Mouse (Mus musculus) hindbrain, embryonic 10.5 days (tissue): Measurements from ENCODE around the gene Nans. TPM values are rescaled to one million over a fixed set of nuclear protein-coding genes. Genes with fewer than 3 reads are reported as not detected.

Experiments used
- DNase-seq: peaks from one replicate; pipeline ENCODE4 v3.0.0-alpha.2; 2017; ENCODE audit warnings: low spot score
- H3K27ac ChIP-seq: fragments of 300-500 bp; sonication (generic); 2 replicates; pipeline ENCODE4 v1.5.1; 2016; ENCODE audit warnings: mild to moderate bottlenecking, moderate library complexity
- H3K27me3 ChIP-seq: fragments of 300-500 bp; sonication (generic); 2 replicates; pipeline ENCODE4 v1.6.1; 2016; ENCODE audit warnings: mild to moderate bottlenecking; ENCODE audit not compliant: poor library complexity, insufficient read depth, severe bottlenecking
- H3K36me3 ChIP-seq: fragments of 300-500 bp; sonication (generic); 2 replicates; pipeline ENCODE4 v1.6.1; 2016; ENCODE audit warnings: mild to moderate bottlenecking, moderate library complexity
- H3K4me1 ChIP-seq: fragments of 300-500 bp; sonication (generic); replicated peaks from 2 replicates; pipeline ENCODE4 v1.6.1; 2016; ENCODE audit warnings: mild to moderate bottlenecking
- H3K4me3 ChIP-seq: fragments of 300-500 bp; sonication (generic); 2 replicates; pipeline ENCODE4 v1.5.1; 2016; ENCODE audit warnings: mild to moderate bottlenecking, moderate library complexity
- H3K9me3 ChIP-seq: fragments of 300-500 bp; sonication (generic); 2 replicates; pipeline ENCODE4 v1.6.1; 2016; ENCODE audit warnings: mild to moderate bottlenecking, moderate library complexity
- WGBS: fragments of 180-500 bp; shearing (Covaris S2); methylation state at CpG from one replicate; pipeline ENCODE4 v1.1.7; 2016; 5-methylcytosine and 5-hydroxymethylcytosine counted together
- polyA plus RNA-seq: library from polyadenylated mRNA; unstranded; fragments of >200 nt; fragmentation: Nextera tagmentation; extraction: Ambion mirVana; gene quantifications from 2 replicates; pipeline ENCODE4 v1.2.1, GENCODE M21; 2016

The Nans gene
- polyA plus RNA-seq, 1 experiment from 2014 or later, result 80.5 TPM

DNA sequence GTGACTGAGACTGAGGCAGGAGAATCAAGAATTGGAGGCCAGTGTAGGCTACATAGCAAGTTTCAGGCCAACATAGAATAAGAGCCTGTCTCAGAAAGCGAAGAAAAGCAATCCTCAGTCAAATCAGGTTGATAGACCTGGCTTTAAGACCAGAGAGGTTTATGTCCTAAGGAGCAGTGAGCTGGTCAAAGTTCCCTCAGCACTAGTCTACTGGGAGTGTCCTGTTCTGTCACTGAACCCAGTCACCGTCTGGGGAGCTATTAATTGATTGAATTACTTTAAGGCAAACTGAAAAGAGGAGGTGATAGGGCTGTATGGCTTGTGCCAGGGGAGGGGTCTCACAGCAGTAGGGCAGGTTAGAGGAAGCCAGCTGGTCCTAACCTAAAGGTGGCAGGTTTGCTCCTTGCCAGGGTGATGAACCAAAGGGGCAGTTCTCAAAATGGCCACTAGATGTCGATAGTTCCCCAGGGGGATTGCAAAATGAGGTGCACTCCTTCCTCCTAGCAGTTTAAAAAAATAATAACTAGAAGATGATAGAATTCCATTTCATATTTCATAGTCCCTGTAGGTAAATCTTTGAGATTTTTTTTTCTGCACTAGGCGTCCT, 8.3 kb downstream of the Nans start:
- peaks cover 77% of the 10 kb centered on the region for H3K36me3 ChIP-seq
- peak; percentile 62 for DNase-seq
- no peaks in the 10 kb centered on the region for H3K9me3 ChIP-seq
- H3K4me3 ChIP-seq, result no peak overlapping the region
- H3K27me3 ChIP-seq, result peaks cover 85% of the 10 kb centered on the region
- 45% methylated on average over 4 of the region's 4 CpGs for WGBS
- peaks cover 11% of the 10 kb centered on the region for H3K4me1 ChIP-seq
- no peak overlapping the region for H3K27ac ChIP-seq

- DNase-seq, result peak; percentile 60
- WGBS, result 35% methylated on average over 3 of the region's 3 CpGs
- Histone ChIP-seq H3K27ac (no peak overlapping the region), H3K36me3 (peaks cover 74% of the 10 kb centered on the region), H3K4me1 (peaks cover 20% of the 10 kb centered on the region), H3K4me3 (no peak overlapping the region), H3K9me3 (no peaks in the 10 kb centered on the region), H3K27me3 (peaks cover 82% of the 10 kb centered on the region)
Measured at GRCm38 (mm10) chr4:46498511-46498910, 9.5 kb downstream of the Nans start.

DNA sequence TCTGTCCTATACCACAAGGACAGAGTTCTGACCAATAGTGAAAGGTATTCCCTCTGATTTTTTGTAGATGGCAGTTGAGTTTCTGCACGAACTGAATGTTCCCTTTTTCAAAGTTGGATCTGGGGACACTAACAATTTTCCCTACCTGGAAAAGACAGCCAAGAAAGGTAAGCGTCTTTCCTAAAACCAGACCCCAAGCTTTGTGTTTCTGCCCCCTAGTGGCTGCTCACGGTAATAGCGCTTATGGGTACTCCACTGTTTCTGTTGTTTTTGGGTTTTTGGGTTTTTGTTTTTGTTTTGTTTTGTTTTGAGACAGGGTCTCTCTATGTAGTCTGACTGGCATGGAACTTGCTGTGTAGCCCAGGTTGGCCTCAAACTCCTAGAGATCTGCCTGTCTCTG, 9.9 kb downstream of the Nans start:
- peak; percentile 49 for DNase-seq
- 14% methylated on average over 4 of the region's 4 CpGs for WGBS
- peaks cover 82% of the 10 kb centered on the region for H3K27me3 ChIP-seq
- no peaks in the 10 kb centered on the region for H3K9me3 ChIP-seq
- H3K36me3 ChIP-seq, result peaks cover 74% of the 10 kb centered on the region
- H3K4me1 ChIP-seq, result peaks cover 21% of the 10 kb centered on the region
- no peak overlapping the region for H3K4me3 ChIP-seq
- no peak overlapping the region for H3K27ac ChIP-seq

GRCm38 (mm10) chr4:46502606-46503502, 13.8 kb downstream of the Nans start:
- no peaks in the 10 kb centered on the region for H3K9me3 ChIP-seq
- no peak for DNase-seq
- peaks cover 33% of the 10 kb centered on the region for H3K4me1 ChIP-seq
- peaks cover 79% of the 10 kb centered on the region for H3K27me3 ChIP-seq
- H3K4me3 ChIP-seq, result no peak overlapping the region
- H3K36me3 ChIP-seq, result peaks cover 51% of the 10 kb centered on the region
- 0 out of 2 replicates have a peak overlapping the region, but pooled peaks have one; percentile 42 for H3K27ac ChIP-seq
- WGBS, result 68% methylated on average over 16 of the region's 16 CpGs

- DNase-seq, result no peak
- WGBS, result 80% methylated on average over 3 of the region's 3 CpGs
- Histone ChIP-seq H3K9me3 (no peaks in the 10 kb centered on the region), H3K4me1 (peaks cover 25% of the 10 kb centered on the region), H3K27ac (no peak overlapping the region), H3K27me3 (peaks cover 79% of the 10 kb centered on the region), H3K4me3 (no peak overlapping the region), H3K36me3 (peaks cover 51% of the 10 kb centered on the region)
Measured at GRCm38 (mm10) chr4:46503881-46504280, 14.8 kb downstream of the Nans start.

DNA sequence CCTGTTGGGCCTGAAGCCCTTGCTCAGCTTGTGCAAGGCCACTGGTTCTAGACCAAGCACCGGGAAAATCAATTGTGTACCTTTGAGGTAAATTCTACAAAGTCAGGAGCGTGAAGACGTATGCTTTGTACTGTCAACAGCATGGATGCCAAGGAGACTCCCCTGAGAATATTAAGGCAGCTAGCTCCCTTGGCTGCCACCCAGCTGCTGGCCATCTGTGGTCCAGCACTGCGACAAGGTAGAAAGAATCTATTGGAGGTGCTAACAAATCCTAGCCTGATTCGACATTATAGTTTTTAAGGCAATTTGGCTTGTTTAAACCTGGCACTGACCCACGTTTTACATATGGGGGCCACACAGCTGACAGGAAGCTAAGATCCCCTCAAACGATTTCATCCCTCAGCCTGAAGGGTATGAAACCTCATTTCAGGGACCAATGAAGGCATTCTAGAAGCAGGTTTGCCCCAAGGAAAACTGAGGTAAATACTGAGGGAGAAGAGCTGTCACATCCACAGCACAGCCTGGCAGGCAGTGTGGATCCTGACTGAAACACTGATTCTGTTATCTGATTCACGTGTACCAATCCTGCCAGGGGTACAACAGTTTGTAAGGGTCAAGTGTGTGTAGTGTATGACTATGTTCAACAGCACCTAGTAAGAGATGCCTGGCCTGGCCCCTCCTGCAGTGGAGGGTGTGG, 16.5 kb downstream of the Nans start:
- H3K4me3 ChIP-seq, result no peak overlapping the region
- WGBS, result 75% methylated on average over 8 of the region's 8 CpGs
- DNase-seq, result no peak

GRCm38 (mm10) chr4:46506801-46507610, 18.0 kb downstream of the Nans start:
- Histone ChIP-seq H3K27ac (peak overlapping the region; percentile 77), H3K9me3 (no peaks in the 10 kb centered on the region), H3K4me1 (peaks cover 24% of the 10 kb centered on the region), H3K27me3 (peaks cover 50% of the 10 kb centered on the region), H3K36me3 (peaks cover 23% of the 10 kb centered on the region), H3K4me3 (peak overlapping the region; percentile 66)
- under 1% methylated on average over 94 of the region's 94 CpGs for WGBS
- DNase-seq, result peak; percentile 95

More for the DNA sequence above, 16.5 kb downstream of the Nans start:
- Histone ChIP-seq H3K9me3 (no peaks in the 10 kb centered on the region), H3K27me3 (peaks cover 65% of the 10 kb centered on the region), H3K27ac (no peak overlapping the region), H3K4me1 (peaks cover 24% of the 10 kb centered on the region), H3K36me3 (peaks cover 38% of the 10 kb centered on the region)

DNA sequence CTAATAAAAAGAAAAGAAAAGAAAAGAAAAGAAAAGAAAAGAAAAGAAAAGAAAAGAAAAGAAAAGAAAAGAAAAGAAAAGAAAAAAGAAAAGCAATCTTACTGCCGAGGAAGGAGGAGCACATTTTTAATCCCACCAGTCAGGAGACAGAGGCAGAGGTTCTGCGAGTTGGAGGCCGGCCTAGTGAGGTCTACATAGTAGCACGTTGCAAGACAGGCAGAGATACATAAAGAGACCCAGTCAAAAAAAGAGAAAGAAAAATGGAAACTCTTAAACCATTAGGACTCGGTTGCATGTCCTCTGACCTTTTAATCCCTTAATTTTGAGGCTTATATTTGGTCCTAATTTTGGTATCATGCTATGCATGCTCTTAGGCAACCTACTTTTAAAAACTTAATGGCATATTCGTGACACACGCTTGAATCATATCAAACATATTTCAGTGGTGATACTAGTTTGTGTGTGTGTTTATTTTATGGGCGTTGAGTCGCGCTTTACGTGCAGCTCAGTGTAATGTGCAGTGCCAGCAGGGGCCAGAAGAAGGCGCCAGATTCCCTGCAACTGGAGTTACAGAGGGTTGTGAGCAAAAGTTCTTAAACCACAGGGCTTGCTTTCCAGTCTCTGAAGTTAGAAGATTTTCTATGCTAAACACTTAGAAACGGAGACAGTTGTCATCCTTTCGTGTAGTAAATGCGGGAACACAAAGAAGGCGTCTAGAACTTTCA, 18.9 kb downstream of the Nans start:
- Histone ChIP-seq H3K36me3 (peaks cover 14% of the 10 kb centered on the region), H3K4me1 (peaks cover 18% of the 10 kb centered on the region), H3K4me3 (peak overlapping the region; percentile 66), H3K9me3 (no peaks in the 10 kb centered on the region), H3K27ac (no peak overlapping the region), H3K27me3 (peaks cover 41% of the 10 kb centered on the region)
- 12% methylated on average over 16 of the region's 16 CpGs for WGBS
- peak; percentile 69 for DNase-seq

GRCm38 (mm10) chr4:46520491-46520890, 31.4 kb downstream of the Nans start:
- H3K27me3 ChIP-seq, result peaks cover 9% of the 10 kb centered on the region; the same call in 1 of the 2 replicates
- H3K4me3 ChIP-seq, result no peak overlapping the region
- no peak for DNase-seq
- WGBS, result 88% methylated on average over 2 of the region's 2 CpGs
- H3K4me1 ChIP-seq, result 0 out of 2 replicates have a peak, but pooled peaks cover 7% of the 10 kb centered on the region
- H3K27ac ChIP-seq, result no peak overlapping the region
- H3K36me3 ChIP-seq, result no peaks in the 10 kb centered on the region
- no peaks in the 10 kb centered on the region for H3K9me3 ChIP-seq

GRCm38 (mm10) chr4:46521457-46521856, 32.4 kb downstream of the Nans start:
- Histone ChIP-seq H3K4me3 (no peak overlapping the region), H3K9me3 (no peaks in the 10 kb centered on the region), H3K27me3 (peaks cover 11% of the 10 kb centered on the region; the same call in 1 of the 2 replicates), H3K36me3 (no peaks in the 10 kb centered on the region), H3K27ac (no peak overlapping the region), H3K4me1 (0 out of 2 replicates have a peak, but pooled peaks cover 7% of the 10 kb centered on the region)
- no peak for DNase-seq
- WGBS, result 86% methylated on average over 10 of the region's 10 CpGs

- WGBS, result 91% methylated on average over 4 of the region's 4 CpGs
- H3K27ac ChIP-seq, result no peak overlapping the region
- peaks cover 22% of the 10 kb centered on the region for H3K27me3 ChIP-seq
- H3K9me3 ChIP-seq, result no peaks in the 10 kb centered on the region
- peaks cover 16% of the 10 kb centered on the region for H3K4me1 ChIP-seq
- DNase-seq, result no peak
- H3K4me3 ChIP-seq, result no peak overlapping the region
- H3K36me3 ChIP-seq, result no peaks in the 10 kb centered on the region
Measured at GRCm38 (mm10) chr4:46523324-46523723, 34.3 kb downstream of the Nans start.
